Comparison of ENCODE assay signal across 18 mouse cellular contexts in the genomic region with DNA sequence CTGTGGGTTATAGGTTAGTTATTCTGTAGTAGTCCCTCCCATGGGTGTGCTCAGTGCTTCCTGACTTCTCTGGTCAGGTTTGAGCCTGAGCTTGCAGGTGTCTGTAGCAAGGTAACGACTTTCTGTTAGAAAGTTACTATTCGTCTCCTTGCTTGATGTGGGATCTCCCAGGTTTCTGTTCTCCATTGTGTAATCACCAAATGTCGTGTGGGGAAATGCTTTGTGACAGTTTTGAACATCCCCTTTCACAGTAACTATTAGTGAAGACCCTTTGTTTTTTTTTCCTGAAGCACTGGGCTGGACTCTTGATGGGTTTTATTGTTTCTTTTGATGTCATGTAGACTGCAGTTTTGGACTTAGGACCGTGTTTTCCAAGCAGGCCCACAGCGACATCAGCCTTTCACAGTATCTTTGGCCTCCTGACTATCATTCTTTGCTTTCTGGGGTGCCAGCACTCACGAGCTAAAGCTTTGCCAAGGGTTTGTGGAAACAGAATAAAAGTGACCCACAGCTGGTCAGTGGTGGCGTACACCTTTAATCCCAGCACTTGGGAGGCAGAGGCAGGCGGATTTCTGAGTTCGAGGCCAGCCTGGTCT. TPM values are rescaled to one million over a fixed set of nuclear protein-coding genes. Genes with fewer than 3 reads are reported as not detected.
A peak's percentile ranks its signal among the peaks of the same experiment; 100 is the strongest.
DNase-seq lines count a peak whose midpoint lies in the region; ATAC-seq and TF ChIP-seq lines count a peak whose summit lies in the region.
"Had no signal": no experiment of that assay in that cellular context is flagged by ENCODE, and none has a peak within 500 bp of the region (broad histone marks: within the 10 kb centered on the region; RNA-seq: fewer than 3 reads in every experiment).

No protein-coding gene starts in this region.

- H3K9me3 ChIP-seq in liver, embryonic 12.5 days (replicated peaks), result no peaks in the 10 kb centered on the region
- no peaks in the 10 kb centered on the region for H3K9me3 ChIP-seq in midbrain, embryonic 16.5 days (replicated peaks; ENCODE audit: control insufficient read depth, low read length, poor library complexity, severe bottlenecking)
- H3K9me3 ChIP-seq: embryonic facial prominence, embryonic 12.5 days; hindbrain, embryonic 15.5 days; limb, embryonic 10.5 days had no signal

- no peak overlapping the region for H3K4me3 ChIP-seq in liver, adult 2 months (ENCODE audit: insufficient read depth, low read depth, low read length)
- no peak overlapping the region for H3K4me3 ChIP-seq in liver, embryonic 12.5 days
- H3K4me3 ChIP-seq in midbrain, embryonic 16.5 days (ENCODE audit: low read depth, low read length), result no peak overlapping the region
- H3K4me3 ChIP-seq: embryonic facial prominence, embryonic 12.5 days; hindbrain, embryonic 15.5 days; limb, embryonic 10.5 days had no signal

- H3K27ac ChIP-seq in liver, adult 2 months (replicated peaks; ENCODE audit: insufficient read depth, low read depth, low read length), result peak overlapping the region; percentile 66
- H3K27ac ChIP-seq in liver, embryonic 12.5 days, result no peak overlapping the region
- H3K27ac ChIP-seq in midbrain, embryonic 16.5 days (ENCODE audit: low read length), result no peak overlapping the region
- H3K27ac ChIP-seq: embryonic facial prominence, embryonic 12.5 days; hindbrain, embryonic 15.5 days; limb, embryonic 10.5 days had no signal

- 41% methylated on average over 9 of the region's 9 CpGs for WGBS in liver, adult 2 months
- 79% methylated on average over 9 of the region's 9 CpGs for WGBS in liver, embryonic 12.5 days (ENCODE audit: insufficient replicate concordance)
- WGBS in midbrain, embryonic 16.5 days, result 89% methylated on average over 9 of the region's 9 CpGs

- TF ChIP-seq CTCF in liver, adult 2 months (IDR thresholded peaks at IDR 0.05; ENCODE audit: low read depth, low read length), result no peak

- no peak overlapping the region for H3K9ac ChIP-seq in liver, adult 2 months (ENCODE audit: low read depth, low read length)
- H3K9ac ChIP-seq in liver, embryonic 12.5 days, result no peak overlapping the region
- no peak overlapping the region for H3K9ac ChIP-seq in midbrain, embryonic 16.5 days (ENCODE audit: low read depth, low read length)
- H3K9ac ChIP-seq: embryonic facial prominence, embryonic 12.5 days; hindbrain, embryonic 15.5 days had no signal

- H3K27me3 ChIP-seq in liver, adult 2 months (ENCODE audit: control insufficient read depth, insufficient read depth, low read length), result no peaks in the 10 kb centered on the region
- H3K27me3 ChIP-seq in liver, embryonic 12.5 days (replicated peaks), result no peaks in the 10 kb centered on the region
- H3K27me3 ChIP-seq in midbrain, embryonic 16.5 days (ENCODE audit: control insufficient read depth, insufficient read depth, low read depth, low read length), result no peaks in the 10 kb centered on the region
- H3K27me3 ChIP-seq: embryonic facial prominence, embryonic 12.5 days; hindbrain, embryonic 15.5 days had no signal

- H3K4me1 ChIP-seq in liver, adult 2 months (ENCODE audit: control insufficient read depth, insufficient read depth, low read length), result peaks cover 7% of the 10 kb centered on the region
- H3K4me1 ChIP-seq in liver, embryonic 12.5 days, result peaks cover 7% of the 10 kb centered on the region; the same call in 1 of the 2 replicates
- no peaks in the 10 kb centered on the region for H3K4me1 ChIP-seq in midbrain, embryonic 16.5 days (ENCODE audit: control insufficient read depth, insufficient read depth, low read length)
- H3K4me1 ChIP-seq: embryonic facial prominence, embryonic 12.5 days; hindbrain, embryonic 15.5 days; limb, embryonic 10.5 days had no signal

- peaks cover 37% of the 10 kb centered on the region for H3K36me3 ChIP-seq in liver, adult 2 months (ENCODE audit: control insufficient read depth, insufficient read depth, low read length)
- peaks cover 93% of the 10 kb centered on the region for H3K36me3 ChIP-seq in liver, embryonic 12.5 days
- H3K36me3 ChIP-seq in midbrain, embryonic 16.5 days (ENCODE audit: control insufficient read depth, insufficient read depth, low read length), result peaks cover 26% of the 10 kb centered on the region

- no peak for TF ChIP-seq POLR2A in liver, adult 2 months (IDR thresholded peaks at IDR 0.05; ENCODE audit: extremely low read depth, insufficient read depth, low read length)

- no peaks in the 10 kb centered on the region for H3K79me2 ChIP-seq in liver, adult 2 months (ENCODE audit: control insufficient read depth, insufficient read depth, low read length)

- no peak for ATAC-seq in liver, embryonic 12.5 days
- ATAC-seq in granulocyte monocyte progenitor cell, adult 5-6 weeks (replicated peaks; ENCODE audit: poor library complexity, severe bottlenecking), result peak; percentile 70
- ATAC-seq in midbrain, embryonic 16.5 days, result no peak

- no peak overlapping the region for H3K4me2 ChIP-seq in liver, embryonic 12.5 days
- H3K4me2 ChIP-seq in midbrain, embryonic 16.5 days (ENCODE audit: low read length), result no peak overlapping the region
- H3K4me2 ChIP-seq: embryonic facial prominence, embryonic 12.5 days; heart, embryonic 11.5 days; hindbrain, embryonic 15.5 days had no signal

- DNase-seq in heart, adult 11 months, result peak; percentile 80
- DNase-seq in heart, postnatal 4 days, result no peak
- DNase-seq in liver, adult 2 months (ENCODE audit: extremely low read depth, low read depth, low spot score), result peak; percentile 76
- DNase-seq in A20 (ENCODE audit: low read depth, low spot score), result peak; percentile 29
- DNase-seq in layer of hippocampus, postnatal 36 days, result no peak
- DNase-seq: adrenal gland, adult 8-10 months; cerebellum, adult 11-12 months; gastrocnemius, postnatal 14 days; kidney, adult 2 months; right cerebral cortex, adult 18-20 months had no signal

RNA-seq across cellular contexts. Expression of a gene that starts 8.6 kb away (rescaled TPM):
- 1 to 10 TPM; 5.5 to 6.6 TPM for total RNA-seq in heart, postnatal 4 days (2021)
- total RNA-seq in liver, adult 2 months (2014; rRNA removed), result 661 and 727 TPM in 2 replicates
- polyA plus RNA-seq in liver, adult 2 months (2012; rRNA removed), result 566 and 586 TPM in 2 replicates
- polyA plus RNA-seq in liver, embryonic 12.5 days (2016; fragmentation: Nextera tagmentation; extraction: Ambion mirVana), result 0.24 and 0.50 TPM in 2 replicates
- total RNA-seq in granulocyte monocyte progenitor cell, adult 5-6 weeks (2014; fragmentation: Nextera tagmentation), result 0.85 TPM in 1 of 2 replicates, not detected in the other
- 0.56 and 1.6 TPM in 2 replicates for total RNA-seq in granulocyte monocyte progenitor cell, adult 5-6 weeks (2017)
- 7.6 and 8.5 TPM in 2 replicates for polyA plus RNA-seq in midbrain, embryonic 16.5 days (2015; fragmentation: Nextera tagmentation; extraction: Ambion mirVana)
- 10 to 100 TPM in 1 of 2 experiments, 1 to 10 TPM in 1; 6.3 to 11.2 TPM for total RNA-seq in layer of hippocampus, postnatal 36 days (2021)
- polyA plus RNA-seq: neural tube, embryonic 11.5 days had no signal

RNA-seq across cellular contexts. Expression of a gene that starts 18.5 kb away (rescaled TPM):
- total RNA-seq in heart, postnatal 4 days (2021), result 10 to 100 TPM; 30.9 to 33.2 TPM
- total RNA-seq in liver, adult 2 months (2014; rRNA removed), result 7.7 and 10.7 TPM in 2 replicates
- polyA plus RNA-seq in liver, adult 2 months (2012; rRNA removed), result 34.7 and 54.2 TPM in 2 replicates
- 36.3 and 42.4 TPM in 2 replicates for polyA plus RNA-seq in liver, embryonic 12.5 days (2016; fragmentation: Nextera tagmentation; extraction: Ambion mirVana)
- total RNA-seq in granulocyte monocyte progenitor cell, adult 5-6 weeks (2014; fragmentation: Nextera tagmentation), result 129 and 133 TPM in 2 replicates
- 53.3 and 79.1 TPM in 2 replicates for total RNA-seq in granulocyte monocyte progenitor cell, adult 5-6 weeks (2017)
- polyA plus RNA-seq in midbrain, embryonic 16.5 days (2015; fragmentation: Nextera tagmentation; extraction: Ambion mirVana), result 50.1 and 56.9 TPM in 2 replicates
- total RNA-seq in layer of hippocampus, postnatal 36 days (2021), result 10 to 100 TPM; 25.6 to 30.3 TPM

RNA-seq across cellular contexts. Expression of a gene that starts 27.6 kb away (rescaled TPM):
- 10 to 100 TPM; 56.8 to 57.3 TPM for total RNA-seq in heart, postnatal 4 days (2021)
- total RNA-seq in liver, adult 2 months (2014; rRNA removed), result 15.6 and 20.5 TPM in 2 replicates
- polyA plus RNA-seq in liver, adult 2 months (2012; rRNA removed), result 35.6 and 37.7 TPM in 2 replicates
- 134 and 153 TPM in 2 replicates for polyA plus RNA-seq in liver, embryonic 12.5 days (2016; fragmentation: Nextera tagmentation; extraction: Ambion mirVana)
- 151 and 195 TPM in 2 replicates for total RNA-seq in granulocyte monocyte progenitor cell, adult 5-6 weeks (2014; fragmentation: Nextera tagmentation)
- total RNA-seq in granulocyte monocyte progenitor cell, adult 5-6 weeks (2017), result 135 and 158 TPM in 2 replicates
- polyA plus RNA-seq in midbrain, embryonic 16.5 days (2015; fragmentation: Nextera tagmentation; extraction: Ambion mirVana), result 113 and 120 TPM in 2 replicates
- 100 to 1,000 TPM in 1 of 2 experiments, 10 to 100 TPM in 1; 98.8 to 109 TPM for total RNA-seq in layer of hippocampus, postnatal 36 days (2021)

RNA-seq across cellular contexts. Expression of a gene that starts 28.0 kb away (rescaled TPM):
- 1 to 10 TPM; 7.2 to 8.1 TPM for total RNA-seq in heart, postnatal 4 days (2021)
- 4.1 and 4.6 TPM in 2 replicates for total RNA-seq in liver, adult 2 months (2014; rRNA removed)
- 11.3 and 15.4 TPM in 2 replicates for polyA plus RNA-seq in liver, adult 2 months (2012; rRNA removed)
- polyA plus RNA-seq in liver, embryonic 12.5 days (2016; fragmentation: Nextera tagmentation; extraction: Ambion mirVana), result 4.5 and 5.1 TPM in 2 replicates
- total RNA-seq in granulocyte monocyte progenitor cell, adult 5-6 weeks (2014; fragmentation: Nextera tagmentation), result 9.3 and 13.3 TPM in 2 replicates
- total RNA-seq in granulocyte monocyte progenitor cell, adult 5-6 weeks (2017), result 5.4 and 6.3 TPM in 2 replicates
- polyA plus RNA-seq in midbrain, embryonic 16.5 days (2015; fragmentation: Nextera tagmentation; extraction: Ambion mirVana), result 16.8 and 17.3 TPM in 2 replicates
- 10 to 100 TPM; 16.2 to 16.4 TPM for total RNA-seq in layer of hippocampus, postnatal 36 days (2021)

RNA-seq across cellular contexts. Expression of a gene that starts 36.9 kb away (rescaled TPM):
- total RNA-seq in heart, postnatal 4 days (2021), result 1 to 10 TPM; 5.7 to 6.8 TPM
- 3.0 and 3.2 TPM in 2 replicates for total RNA-seq in liver, adult 2 months (2014; rRNA removed)
- 1.2 TPM in 2 replicates for polyA plus RNA-seq in liver, adult 2 months (2012; rRNA removed)
- polyA plus RNA-seq in liver, embryonic 12.5 days (2016; fragmentation: Nextera tagmentation; extraction: Ambion mirVana), result 3.2 and 3.7 TPM in 2 replicates
- total RNA-seq in granulocyte monocyte progenitor cell, adult 5-6 weeks (2014; fragmentation: Nextera tagmentation), result 0.92 and 1.3 TPM in 2 replicates
- total RNA-seq in granulocyte monocyte progenitor cell, adult 5-6 weeks (2017), result 1.7 TPM in 1 of 2 replicates, not detected in the other
- polyA plus RNA-seq in midbrain, embryonic 16.5 days (2015; fragmentation: Nextera tagmentation; extraction: Ambion mirVana), result 6.1 and 9.5 TPM in 2 replicates
- total RNA-seq in layer of hippocampus, postnatal 36 days (2021), result 1 to 10 TPM; 7.5 to 7.9 TPM

Comparison
In these comparisons a context has a peak if more than half of its experiments do, and no peak if none do; other contexts are left out.
1. DNase-seq: peak in heart, adult 11 months (single experiment), liver, adult 2 months (single experiment) and A20 (single experiment); none in heart, postnatal 4 days (single experiment) and layer of hippocampus, postnatal 36 days (0 of 2).
2. RNA of a gene that starts 8.6 kb away (total RNA-seq): 661 to 727 TPM in liver, adult 2 months; 6.3 to 11.2 TPM in layer of hippocampus, postnatal 36 days, 5.5 to 6.6 TPM in heart, postnatal 4 days and 0.56 to 1.6 TPM in granulocyte monocyte progenitor cell, adult 5-6 weeks; every median in the first group is over 10 times any median in the second.